Mouse (Mus musculus) kidney, adult 2 months (tissue): Measurements from ENCODE around the gene Ankrd54. TPM values are rescaled to one million over a fixed set of nuclear protein-coding genes. Genes with fewer than 3 reads are reported as not detected.

Source experiments
- DNase-seq: peaks from one replicate; pipeline ENCODE4 v3.0.0; 2021
- H3K27ac ChIP-seq: fragments of 200-500 bp; 2 replicates; pipeline ENCODE4 v1.5.1; 2012; ENCODE audit warnings: low read depth, low read length, control low read depth, inconsistent platforms; ENCODE audit not compliant: insufficient read depth
- H3K27me3 ChIP-seq: fragments of 200-500 bp; replicated peaks from 2 replicates; pipeline ENCODE4 v1.6.1; 2012; ENCODE audit warnings: mild to moderate bottlenecking, moderate library complexity, low read length, inconsistent platforms; ENCODE audit not compliant: control insufficient read depth, insufficient read depth
- H3K36me3 ChIP-seq: fragments of 200-500 bp; 2 replicates; pipeline ENCODE4 v1.6.1; 2012; ENCODE audit warnings: mild to moderate bottlenecking, moderate library complexity, low read length, inconsistent platforms; ENCODE audit not compliant: control insufficient read depth, insufficient read depth
- H3K4me1 ChIP-seq: fragments of 200-500 bp; 2 replicates; pipeline ENCODE4 v1.6.1; 2011; ENCODE audit warnings: low read length; ENCODE audit not compliant: control insufficient read depth, insufficient read depth
- H3K4me3 ChIP-seq: fragments of 200-500 bp; 2 replicates; pipeline ENCODE4 v1.5.1; 2011; ENCODE audit warnings: mild to moderate bottlenecking, low read depth, low read length, control low read depth; ENCODE audit not compliant: insufficient read depth
- CTCF ChIP-seq: fragments of 200-500 bp; conservative IDR thresholded peaks from 2 replicates; pipeline ENCODE4 v1.5.1; 2011; ENCODE audit warnings: low read depth, mild to moderate bottlenecking, control low read depth, low read length, moderate library complexity, mixed read lengths; ENCODE audit not compliant: insufficient read depth, insufficient read length
- POLR2A ChIP-seq: fragments of 200-500 bp; IDR thresholded peaks from one replicate; pipeline ENCODE4 v1.6.1; 2011; ENCODE audit warnings: low read depth, low read length, control low read depth
- WGBS: fragments of 180-500 bp; shearing (Covaris S2); methylation state at CpG from one replicate; pipeline ENCODE4 v1.1.7; 2018; 5-methylcytosine and 5-hydroxymethylcytosine counted together
- polyA plus RNA-seq: library from polyadenylated mRNA; depleted of rRNA; stranded (reverse); fragments of >200 nt; gene quantifications from 2 replicates; pipeline ENCODE4 v1.2.3, GENCODE M21; 2012

Ankrd54 gene
- polyA plus RNA-seq, 1 experiment: 38.9 TPM

- H3K36me3 ChIP-seq: no peaks in the 10 kb centered on the region
- TF ChIP-seq POLR2A (no peak), CTCF (no peak)
- no peak overlapping the region for H3K27ac ChIP-seq
- H3K27me3 ChIP-seq: no peaks in the 10 kb centered on the region
- DNase-seq: no peak
- H3K4me3 ChIP-seq: no peak overlapping the region
- H3K4me1 ChIP-seq: peaks cover 12% of the 10 kb centered on the region
- 45% methylated on average over 7 of the region's 7 CpGs for WGBS
These were observed 45.3 kb upstream of the Ankrd54 start for GRCm38 (mm10) chr15:79107966-79108365.

GRCm38 (mm10) chr15:79105804-79106203, 43.1 kb upstream of the Ankrd54 start:
- DNase-seq: no peak
- Histone ChIP-seq H3K27me3 (no peaks in the 10 kb centered on the region), H3K36me3 (no peaks in the 10 kb centered on the region), H3K4me1 (peaks cover 5% of the 10 kb centered on the region), H3K27ac (no peak overlapping the region), H3K4me3 (no peak overlapping the region)
- TF ChIP-seq POLR2A (no peak), CTCF (no peak)
- 79% methylated on average over 2 of the region's 2 CpGs for WGBS

- Histone ChIP-seq H3K27ac (no peak overlapping the region), H3K36me3 (no peaks in the 10 kb centered on the region), H3K4me3 (no peak overlapping the region), H3K4me1 (peaks cover 1% of the 10 kb centered on the region; the same call in 1 of the 2 replicates), H3K27me3 (no peaks in the 10 kb centered on the region)
- DNase-seq: no peak
- no peak for TF ChIP-seq CTCF
- TF ChIP-seq POLR2A: no peak
- 83% methylated on average over 10 of the region's 10 CpGs for whole genome bisulfite sequencing
These were observed 40.6 kb upstream of the Ankrd54 start for GRCm38 (mm10) chr15:79103264-79103663.

- no peak for DNase-seq
- no peaks in the 10 kb centered on the region for H3K27me3 ChIP-seq
- H3K36me3 ChIP-seq: no peaks in the 10 kb centered on the region
- H3K27ac ChIP-seq: no peak overlapping the region
- TF ChIP-seq CTCF (no peak), POLR2A (no peak)
- H3K4me3 ChIP-seq: no peak overlapping the region
- peaks cover 17% of the 10 kb centered on the region for H3K4me1 ChIP-seq
These were observed 38.8 kb upstream of the Ankrd54 start for GRCm38 (mm10) chr15:79101531-79101930.

- H3K4me3 ChIP-seq: no peak overlapping the region
- H3K4me1 ChIP-seq: peaks cover 24% of the 10 kb centered on the region
- no peaks in the 10 kb centered on the region for H3K27me3 ChIP-seq
- peak overlapping the region; percentile 39 for H3K27ac ChIP-seq
- H3K36me3 ChIP-seq: no peaks in the 10 kb centered on the region
- TF ChIP-seq CTCF (no peak), POLR2A (no peak)
- 91% methylated on average over 4 of the region's 4 CpGs for WGBS
- DNase-seq: no peak
These were observed 37.7 kb upstream of the Ankrd54 start for GRCm38 (mm10) chr15:79100391-79100790.

- peak overlapping the region; percentile 39 for H3K27ac ChIP-seq
- WGBS: 70% methylated on average over 4 of the region's 4 CpGs
- DNase-seq: peak; percentile 80
These were observed 36.8 kb upstream of the Ankrd54 start for GRCm38 (mm10) chr15:79099456-79099855.

GRCm38 (mm10) chr15:79098868-79099267, 36.2 kb upstream of the Ankrd54 start:
- TF ChIP-seq CTCF (no peak), POLR2A (no peak)
- Histone ChIP-seq H3K27me3 (no peaks in the 10 kb centered on the region), H3K36me3 (no peaks in the 10 kb centered on the region), H3K4me1 (peaks cover 24% of the 10 kb centered on the region), H3K27ac (peak overlapping the region; percentile 79), H3K4me3 (no peak overlapping the region)
- 54% methylated on average over 7 of the region's 7 CpGs for WGBS
- DNase-seq: peak; percentile 88

More at GRCm38 (mm10) chr15:79099456-79099855, 36.8 kb upstream of the Ankrd54 start:
- Histone ChIP-seq H3K36me3 (no peaks in the 10 kb centered on the region), H3K4me3 (no peak overlapping the region), H3K27me3 (no peaks in the 10 kb centered on the region), H3K4me1 (peaks cover 24% of the 10 kb centered on the region)
- TF ChIP-seq POLR2A (no peak), CTCF (no peak)

- peaks cover 24% of the 10 kb centered on the region for H3K4me1 ChIP-seq
- no peaks in the 10 kb centered on the region for H3K36me3 ChIP-seq
- H3K4me3 ChIP-seq: no peak overlapping the region
- no peaks in the 10 kb centered on the region for H3K27me3 ChIP-seq
- 46% methylated on average over 5 of the region's 5 CpGs for WGBS
- TF ChIP-seq POLR2A (no peak), CTCF (no peak)
- DNase-seq: peak; percentile 31
- peak overlapping the region; percentile 79 for H3K27ac ChIP-seq
These were observed 35.5 kb upstream of the Ankrd54 start for GRCm38 (mm10) chr15:79098220-79098619.
